Mouse (Mus musculus): ENCODE results near the gene Pcbd1. TPM values are rescaled to one million over a fixed set of nuclear protein-coding genes. Genes with fewer than 3 reads are reported as not detected.

Pcbd1 gene
- 10 to 100 TPM in 1 of 2 experiments, 1 to 10 TPM in 1; 9.7 to 11.6 TPM for total RNA-seq (2021)

DNA sequence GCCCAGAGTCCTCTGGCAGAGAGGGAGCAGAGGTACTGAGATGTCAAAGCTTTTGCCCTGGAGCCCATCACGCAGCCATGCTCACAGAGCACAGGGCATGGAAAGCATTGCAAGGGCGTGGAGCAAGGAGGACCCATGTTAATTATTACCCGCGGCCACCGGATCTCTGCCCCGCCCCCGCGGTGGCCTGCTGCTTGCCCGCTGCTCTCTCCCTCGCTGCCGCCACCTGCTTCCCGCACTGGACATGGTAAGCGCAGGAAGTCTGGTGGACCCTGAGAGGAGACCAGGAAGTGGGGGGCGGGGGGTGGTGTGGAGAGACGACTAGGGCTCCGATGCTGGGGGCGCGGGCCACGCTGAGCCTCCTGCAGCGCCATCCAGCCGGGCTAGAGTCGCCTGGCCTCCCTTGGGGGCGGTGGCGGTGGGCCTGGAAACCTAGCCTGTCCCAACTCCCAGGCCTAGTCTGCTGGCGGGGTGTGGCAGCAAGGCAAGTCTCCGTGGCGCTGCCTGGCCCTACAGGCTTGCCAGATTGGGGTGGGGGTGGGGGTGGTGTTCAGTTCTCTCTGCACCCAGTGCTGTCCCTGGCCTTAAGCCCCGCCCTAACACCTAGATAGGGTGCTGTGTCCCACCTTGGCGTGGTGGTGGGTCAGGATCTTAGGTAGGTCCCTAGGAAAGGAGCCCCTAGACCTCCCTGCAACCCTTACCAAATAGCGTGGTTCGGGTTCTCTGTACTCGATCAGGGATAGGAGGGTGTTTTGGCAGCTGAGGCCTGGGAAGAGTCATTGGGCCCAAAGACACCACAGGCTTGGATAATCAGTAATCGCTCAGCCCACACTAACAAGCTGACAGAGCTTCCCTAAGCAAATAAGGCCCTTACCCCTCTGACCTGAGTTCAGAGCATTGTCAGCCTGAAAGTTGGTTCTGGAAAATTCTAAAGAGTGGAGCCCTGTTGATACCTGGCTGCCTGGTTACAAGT, at the start of gene Pcbd1:
Gene Pcbd1, plus strand, starts transcription at position 162 of the 973 bp plus-strand sequence.
- DNase-seq (ENCODE audit: low spot score in 2 of 2), result no peak
- intact Hi-C loops (cut with DNase I), result no loop called here

DNA sequence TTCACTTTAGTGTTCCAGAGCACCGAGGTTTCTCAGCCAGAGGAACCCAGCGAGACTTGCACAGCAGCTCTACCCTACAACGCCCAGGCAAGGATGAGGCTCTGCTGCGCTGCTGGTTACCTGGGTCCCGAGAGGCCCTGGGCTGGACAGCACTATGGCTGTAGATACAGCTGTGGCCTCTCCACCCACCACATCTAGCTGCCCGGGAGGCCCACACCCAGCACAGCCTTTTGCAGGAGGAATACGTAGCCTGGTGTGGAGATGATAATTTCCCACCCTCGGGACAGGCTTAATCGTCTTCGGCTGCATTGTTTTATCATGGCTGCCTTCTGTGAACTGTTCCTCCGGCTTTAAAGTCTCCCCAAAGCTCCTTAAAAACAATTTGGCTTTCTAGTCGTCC, 49.5 kb upstream of the Pcbd1 start:
- intact Hi-C loops (cut with DNase I), result no loop called here
- DNase-seq (ENCODE audit: low spot score in 2 of 2), result no peak

DNA sequence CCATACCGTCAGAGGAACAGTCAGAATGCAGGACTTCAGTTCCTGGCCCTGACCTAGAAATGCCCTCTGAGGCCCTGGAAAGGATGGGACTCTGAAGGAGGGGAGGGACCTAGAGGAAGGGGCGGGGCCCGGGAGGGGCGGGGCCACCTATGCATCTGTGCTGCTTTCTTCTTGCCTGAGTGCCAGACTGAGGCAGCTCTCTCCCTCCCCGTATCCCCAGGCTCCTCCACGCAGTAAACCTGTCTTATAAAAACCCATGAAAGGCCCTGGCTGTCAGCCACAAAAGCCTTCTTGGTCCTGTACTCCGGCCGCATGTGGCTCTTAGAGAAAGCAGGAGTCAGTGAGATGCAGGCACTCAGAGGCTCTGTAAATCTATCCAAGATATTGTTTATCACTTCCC, 44.0 kb upstream of the Pcbd1 start:
- DNase-seq (ENCODE audit: low spot score in 2 of 2), result no peak
- intact Hi-C loops (cut with DNase I), result no loop called here

DNA sequence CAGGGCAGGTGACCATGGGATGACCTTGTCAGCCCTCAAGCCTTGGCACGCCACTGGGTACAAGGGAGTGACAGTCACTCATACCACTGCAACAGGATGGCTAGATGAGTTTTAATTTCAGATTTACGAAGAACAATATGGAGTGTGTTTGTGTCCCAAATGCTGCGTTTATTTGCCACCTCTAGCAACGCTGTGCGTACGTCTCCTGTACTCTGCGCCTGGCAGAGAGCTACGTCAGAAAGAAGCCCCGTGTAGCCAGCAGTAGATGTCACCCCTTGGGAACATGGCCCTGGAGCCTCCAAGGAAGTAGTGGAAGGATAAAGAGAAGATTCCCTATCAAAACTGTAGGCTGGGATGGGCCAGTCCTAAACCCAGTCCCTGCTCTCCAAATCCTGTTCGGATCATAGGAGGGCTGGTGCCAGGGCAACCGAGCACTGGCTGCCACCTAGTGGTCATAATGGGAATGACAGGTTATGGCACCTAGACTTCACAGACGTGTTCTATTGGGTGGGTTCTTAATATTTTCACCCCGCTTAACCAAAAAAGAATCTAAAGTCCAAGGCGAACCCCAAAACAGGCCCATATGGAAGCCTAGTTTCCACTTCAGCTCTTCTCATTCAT, 37.0 kb upstream of the Pcbd1 start:
- intact Hi-C loops (cut with DNase I), result loop anchor here (1.0 kb wide), 2 partner anchors 217 to 273 kb away; no protein-coding TSS in a partner anchor
- peak; percentile 62 to 72 for DNase-seq (ENCODE audit: low spot score in 2 of 2)

DNA sequence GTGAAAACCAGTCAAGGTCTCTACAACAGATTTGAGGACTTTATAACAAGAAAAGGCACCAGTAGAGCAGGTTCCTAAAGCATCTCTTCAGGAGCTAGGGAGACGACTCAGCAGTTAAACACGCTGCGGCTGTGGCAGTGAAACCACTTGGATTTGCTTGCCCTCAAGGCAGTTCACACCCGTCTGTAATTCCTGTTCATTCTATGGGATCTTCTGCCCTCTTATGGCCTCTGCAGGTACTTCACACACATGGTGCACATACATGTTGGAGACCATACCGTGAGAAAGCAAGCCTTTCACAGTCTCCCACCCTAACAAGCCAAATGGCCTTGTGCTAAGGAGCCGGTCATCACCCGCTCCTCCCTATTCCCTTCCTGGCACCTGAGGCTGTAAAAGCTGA, 32.5 kb upstream of the Pcbd1 start:
- intact Hi-C loops (cut with DNase I), result no loop called here

DNA sequence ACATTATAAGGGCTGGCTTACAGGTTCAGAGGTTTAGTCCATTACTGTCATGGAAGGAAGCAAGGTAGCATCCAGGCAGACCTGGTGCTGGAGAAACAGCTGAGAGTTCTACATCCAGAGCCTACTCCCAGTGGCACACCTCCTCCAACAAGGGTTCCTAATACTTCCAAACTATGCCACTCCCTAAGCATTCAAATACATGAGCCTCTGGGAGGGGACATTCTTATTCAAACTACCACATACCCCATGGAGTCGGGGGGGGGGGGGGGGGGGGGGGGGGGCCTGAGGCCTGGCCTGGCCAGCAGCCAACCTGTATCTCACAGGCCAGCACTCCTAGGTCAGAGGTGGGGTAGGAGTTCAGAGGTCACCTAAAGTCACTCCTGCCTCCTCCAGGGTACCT, 30.0 kb upstream of the Pcbd1 start:
- no peak for DNase-seq (ENCODE audit: low spot score in 2 of 2)
- intact Hi-C loops (cut with DNase I), result no loop called here

More for the DNA sequence above, 32.5 kb upstream of the Pcbd1 start:
- DNase-seq (ENCODE audit: low spot score in 2 of 2), result no peak

DNA sequence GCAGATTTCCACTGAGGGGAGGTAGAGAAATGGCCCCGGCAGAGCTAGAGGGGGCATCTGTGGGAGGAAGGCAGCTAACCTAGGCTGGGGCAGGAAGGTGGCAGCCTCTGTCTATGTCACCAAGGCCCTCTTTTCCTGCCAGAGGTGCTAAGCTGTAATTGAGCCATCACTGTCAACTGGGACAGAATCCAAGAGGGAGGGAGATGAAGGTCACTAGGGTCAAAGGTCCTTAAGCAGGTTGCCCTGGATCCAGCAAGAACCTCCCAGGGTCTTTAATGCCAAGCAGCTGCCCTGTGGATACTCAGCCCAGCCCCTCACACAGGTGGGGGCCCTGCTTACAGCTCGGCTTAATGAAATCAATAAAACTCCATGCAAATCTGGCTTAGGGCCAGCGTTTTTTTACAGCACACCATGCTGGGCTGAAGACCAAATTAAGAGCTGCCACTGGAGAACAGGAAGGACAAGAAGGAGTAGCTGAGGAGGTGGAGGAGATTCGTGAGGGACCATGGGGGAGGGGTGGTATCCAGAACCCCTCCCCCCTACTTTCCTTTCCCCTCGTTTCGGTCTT, 29.5 kb upstream of the Pcbd1 start:
- DNase-seq (ENCODE audit: low spot score in 2 of 2), result no peak
- intact Hi-C loops (cut with DNase I), result no loop called here

DNA sequence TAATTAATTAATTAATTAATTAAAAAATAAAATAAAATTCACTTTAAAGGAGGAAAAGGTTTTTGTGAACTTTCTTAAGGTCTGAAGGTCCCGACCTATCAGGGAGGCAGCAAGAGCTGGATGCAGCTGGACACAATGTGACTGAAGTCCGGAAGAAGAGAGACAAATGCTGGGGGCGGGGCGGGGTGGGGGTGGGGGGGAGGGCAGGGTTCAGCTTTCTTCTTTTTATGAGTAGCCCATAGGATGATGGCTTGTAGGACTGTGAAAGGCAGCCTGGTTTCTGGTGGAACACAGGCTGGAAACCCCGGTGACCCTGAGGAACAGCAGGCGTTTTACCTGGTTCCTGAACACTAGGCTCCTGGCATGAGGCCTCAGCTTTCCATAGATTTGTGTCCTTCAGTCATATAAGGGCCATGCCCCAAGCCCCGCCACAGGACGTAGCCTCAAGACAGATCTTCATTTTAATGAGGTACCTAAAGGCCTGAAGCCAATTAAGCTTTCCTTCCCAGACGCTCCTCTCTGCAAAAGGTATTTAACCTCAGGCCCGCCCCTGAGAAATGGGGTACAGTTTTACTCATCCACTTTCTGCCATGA, 25.8 kb upstream of the Pcbd1 start:
- intact Hi-C loops (cut with DNase I), result no loop called here
- no peak for DNase-seq (ENCODE audit: low spot score in 2 of 2)

DNA sequence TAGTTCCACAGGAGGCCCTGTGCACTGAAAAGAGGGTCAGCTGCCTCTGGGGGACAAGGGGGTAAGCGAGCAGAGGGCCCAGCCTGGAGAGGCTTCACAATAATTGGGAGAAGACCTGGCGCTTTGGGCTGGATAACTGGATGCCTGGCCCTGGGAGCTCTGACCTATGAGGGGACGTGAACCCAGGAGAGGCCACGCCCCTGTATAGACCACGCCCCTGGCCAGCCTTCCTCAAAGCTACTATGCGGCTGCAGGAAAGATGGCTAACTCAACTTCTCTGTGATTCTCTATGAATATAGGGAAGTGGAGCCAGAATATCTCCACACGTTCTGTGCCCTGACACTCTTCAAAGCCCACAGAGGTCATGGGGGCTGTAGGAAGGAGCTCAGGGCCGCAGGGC, 24.5 kb upstream of the Pcbd1 start:
- intact Hi-C loops (cut with DNase I), result loop anchor here (5.0 kb wide), 1 partner anchor 237 kb away; no protein-coding TSS in a partner anchor
- DNase-seq (ENCODE audit: low spot score in 2 of 2), result no peak

DNA sequence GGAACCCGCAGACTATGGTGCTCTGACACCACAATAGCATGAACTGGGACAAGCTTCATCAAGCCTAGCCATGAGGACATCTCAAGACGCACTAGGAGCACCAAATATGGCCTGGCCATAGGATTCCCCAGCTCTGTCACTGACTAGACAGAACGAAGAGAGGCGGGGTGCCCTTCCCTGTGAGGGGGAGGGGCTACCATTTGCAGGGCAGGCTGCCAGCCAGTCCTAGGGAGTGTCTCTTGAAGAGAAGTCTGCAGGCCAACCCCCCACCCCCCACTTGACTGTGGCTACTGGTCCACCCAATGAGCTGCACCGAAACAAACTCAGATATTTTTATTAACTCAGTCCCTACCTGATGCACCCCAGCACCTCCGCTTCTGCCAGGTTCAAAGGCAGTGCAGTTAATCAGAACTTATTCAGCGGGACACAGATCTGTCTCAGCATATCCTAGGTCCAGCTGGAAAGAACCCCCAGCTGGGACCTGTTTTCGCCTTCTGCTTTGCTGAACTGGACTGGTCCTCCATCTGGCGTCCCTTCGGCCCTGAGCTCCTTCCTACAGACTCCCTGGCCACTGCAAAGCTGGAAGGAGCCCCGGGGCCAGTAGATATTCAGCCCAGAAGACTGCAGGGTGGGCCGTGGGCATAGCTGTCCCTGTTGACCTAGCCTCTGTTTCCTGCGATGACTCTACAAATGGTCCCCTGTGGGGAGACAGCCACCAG, 23.7 kb upstream of the Pcbd1 start:
- intact Hi-C loops (cut with DNase I), result loop anchor here (5.0 kb wide), 1 partner anchor 238 kb away; no protein-coding TSS in a partner anchor
- DNase-seq (ENCODE audit: low spot score in 2 of 2), result no peak

DNA sequence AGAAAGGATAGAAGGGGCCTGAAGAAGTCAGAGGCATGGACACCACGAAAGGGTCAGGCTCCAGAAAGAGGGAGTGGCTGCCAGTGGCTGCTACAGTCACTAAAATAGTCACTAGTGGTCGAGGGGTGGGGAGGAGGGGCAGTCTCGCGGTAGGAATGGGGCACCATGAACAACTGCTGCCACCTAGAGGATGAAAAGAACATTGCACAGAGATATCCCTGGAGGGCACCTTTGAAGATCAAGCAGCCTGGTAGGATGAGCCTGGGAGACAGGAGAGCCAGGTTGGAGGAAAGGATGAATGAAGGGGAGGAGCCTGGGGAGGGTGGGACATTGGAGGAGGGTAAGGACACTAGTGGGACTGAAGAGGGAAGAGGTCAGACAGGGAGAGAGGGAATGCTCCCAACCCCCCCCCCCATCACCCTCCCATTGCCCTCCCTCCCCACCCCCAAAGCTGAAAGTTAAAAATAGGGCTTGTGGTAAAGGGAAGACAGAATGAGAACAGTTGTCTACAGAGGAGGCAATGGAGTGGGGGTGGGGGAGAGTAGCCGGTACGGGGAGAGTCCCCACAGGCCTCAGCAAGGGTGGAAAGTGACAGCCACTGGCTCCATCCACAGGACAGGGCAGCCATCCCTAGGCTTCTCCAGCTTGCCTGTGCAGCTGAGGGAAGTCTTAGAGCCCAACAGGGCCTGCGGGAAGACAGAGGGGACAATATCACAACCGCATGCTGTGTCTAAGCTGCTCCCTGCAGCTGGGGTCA, 20.5 kb upstream of the Pcbd1 start:
- intact Hi-C loops (cut with DNase I), result loop anchor here (5.0 kb wide), 1 partner anchor 241 kb away; no protein-coding TSS in a partner anchor

DNA sequence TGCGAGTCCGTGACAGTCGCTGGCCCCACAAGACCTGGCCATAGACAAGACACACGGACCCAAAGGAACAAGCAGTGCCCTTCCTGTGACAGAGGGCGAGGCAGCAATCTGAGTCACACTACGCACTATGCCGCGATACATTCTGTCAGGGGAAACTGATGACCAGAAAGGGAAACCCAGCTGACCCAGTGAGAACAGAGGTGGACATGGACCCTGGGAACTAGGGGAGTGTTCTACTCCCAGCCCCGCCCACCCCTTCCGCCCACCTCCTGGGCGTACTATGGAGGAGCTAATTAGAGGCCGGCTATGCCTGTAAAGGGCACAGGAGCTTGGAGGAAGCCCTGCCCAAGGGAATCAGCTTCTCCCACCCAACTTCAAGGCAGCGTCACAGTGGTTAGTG, 19.9 kb upstream of the Pcbd1 start:
- intact Hi-C loops (cut with DNase I), result loop anchor here (5.0 kb wide), 1 partner anchor 242 kb away; no protein-coding TSS in a partner anchor
- no peak for DNase-seq (ENCODE audit: low spot score in 2 of 2)

More for the DNA sequence above, 20.5 kb upstream of the Pcbd1 start:
- DNase-seq (ENCODE audit: low spot score in 2 of 2), result peak; percentile 69 to 75

DNA sequence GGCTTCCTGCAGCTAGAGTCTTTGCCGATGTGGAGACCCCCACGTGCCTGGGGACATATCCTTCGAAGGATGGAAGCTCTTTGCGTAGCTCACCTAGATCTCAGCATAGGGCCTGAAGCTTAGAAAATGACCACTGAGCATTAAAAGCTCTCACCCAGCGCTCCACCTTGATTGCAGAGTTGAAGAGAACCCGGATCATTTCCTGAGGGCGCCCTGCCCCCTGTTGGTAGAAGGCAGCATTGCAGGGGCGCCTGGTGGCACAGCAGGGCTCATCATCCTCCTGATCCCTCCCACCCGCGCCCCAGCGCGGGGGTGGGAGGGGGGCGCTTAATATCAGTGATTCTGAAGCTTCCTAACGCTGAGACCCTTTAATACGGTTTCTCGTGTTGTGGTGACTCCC, 16.8 kb upstream of the Pcbd1 start:
- intact Hi-C loops (cut with DNase I), result loop anchor here (2.0 to 10.0 kb wide), 2 partner anchors 294 to 768 kb away; no protein-coding TSS in a partner anchor
- DNase-seq (ENCODE audit: low spot score in 2 of 2), result peak; percentile 40 to 58

DNA sequence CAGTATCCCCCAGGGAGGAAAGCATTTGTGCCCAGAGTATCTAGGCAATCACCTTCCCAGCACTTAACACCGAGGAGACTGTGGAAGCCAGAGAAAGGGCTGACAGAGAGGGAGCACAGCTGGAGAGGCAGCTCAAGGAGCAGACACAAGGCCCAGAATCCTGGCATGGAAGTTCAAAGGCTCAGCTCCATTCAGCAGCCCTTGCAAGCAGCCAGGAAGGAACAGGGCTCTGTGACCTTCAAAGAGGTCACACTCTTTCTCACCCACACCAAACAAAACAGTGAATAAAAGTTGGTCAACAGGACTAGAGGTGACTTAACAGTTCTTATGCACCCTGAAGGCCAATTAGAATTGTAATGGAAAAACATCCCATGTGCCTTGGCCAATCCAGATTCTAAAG, 14.5 kb upstream of the Pcbd1 start:
- DNase-seq (ENCODE audit: low spot score in 2 of 2), result no peak
- intact Hi-C loops (cut with DNase I), result loop anchor here (10.0 kb wide), 1 partner anchor 770 kb away; no protein-coding TSS in a partner anchor

DNA sequence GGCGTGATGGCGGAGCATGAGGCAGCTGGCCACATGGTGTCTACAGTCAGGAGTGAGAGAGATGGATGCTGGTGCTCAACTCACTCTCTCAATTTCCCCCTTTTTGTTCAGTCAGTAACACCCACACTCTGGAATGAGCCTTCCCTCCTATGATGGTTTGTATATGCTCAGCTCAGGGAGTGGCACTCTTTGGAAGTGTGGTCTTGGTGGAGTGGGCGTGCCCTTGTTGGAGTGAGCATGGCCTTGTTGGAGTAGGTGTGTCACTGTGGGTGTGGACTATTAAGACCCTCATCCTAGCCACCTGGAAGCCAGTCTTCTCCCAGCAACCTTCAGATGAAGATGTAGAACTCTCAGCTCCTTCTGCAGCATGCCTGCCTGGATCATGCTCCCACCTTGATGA, 13.5 kb upstream of the Pcbd1 start:
- DNase-seq (ENCODE audit: low spot score in 2 of 2), result no peak

DNA sequence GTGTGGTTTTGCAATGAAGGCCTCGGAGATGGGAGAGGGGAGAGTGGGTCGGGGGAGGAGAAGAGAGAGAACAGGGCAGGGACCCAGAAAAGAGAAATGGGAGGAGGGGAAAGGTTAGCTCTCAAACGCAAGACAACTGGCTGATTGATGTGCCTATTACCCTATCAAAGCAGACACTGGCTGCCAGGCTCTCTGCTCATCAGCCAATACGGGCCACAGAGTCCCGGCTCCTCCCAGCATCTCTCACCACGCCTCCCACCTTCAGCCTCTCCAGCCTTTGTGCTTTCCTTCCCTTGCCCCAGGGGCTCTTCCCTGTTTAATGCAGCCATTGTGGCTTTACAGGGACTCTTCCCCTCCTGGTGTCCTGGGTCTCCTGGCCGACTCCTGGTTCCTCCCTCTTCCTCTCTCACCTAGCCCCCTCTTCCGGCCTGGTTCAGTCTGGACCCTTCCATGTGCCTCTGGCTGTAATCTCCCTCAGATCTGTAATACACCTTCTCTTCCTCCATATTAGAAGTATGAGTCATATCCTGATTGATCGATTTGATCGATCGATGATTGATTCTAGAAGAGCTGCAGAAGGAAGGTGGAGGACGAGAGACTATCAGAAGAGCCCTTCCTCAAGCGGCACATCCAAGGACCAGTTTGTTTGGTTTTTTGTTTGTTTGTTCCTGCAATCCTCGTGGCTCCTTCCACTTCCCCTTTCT, 8.8 kb upstream of the Pcbd1 start:
- intact Hi-C loops (cut with DNase I), result no loop called here
- DNase-seq (ENCODE audit: low spot score in 2 of 2), result peak; percentile 52 to 66

More for the DNA sequence above, 13.5 kb upstream of the Pcbd1 start:
- intact Hi-C loops (cut with DNase I), result loop anchor here (10.0 kb wide), 1 partner anchor 771 kb away; no protein-coding TSS in a partner anchor

DNA sequence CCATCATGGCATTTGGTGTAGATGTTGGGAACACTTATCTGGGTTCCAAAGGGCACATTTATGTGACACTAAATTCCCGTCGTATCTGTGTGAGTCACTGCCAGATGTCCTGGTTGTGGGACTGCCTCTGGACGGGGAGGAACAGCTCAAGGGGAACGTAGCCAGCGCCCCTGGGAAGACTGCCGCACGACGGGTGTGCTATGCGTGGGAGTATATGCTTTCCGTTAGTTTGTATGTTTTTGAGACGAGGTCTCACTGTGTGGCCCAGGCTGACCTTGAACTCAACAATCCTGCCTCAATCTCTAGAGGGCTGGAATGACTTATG, 8.2 kb upstream of the Pcbd1 start:
- no peak for DNase-seq (ENCODE audit: low spot score in 2 of 2)
- intact Hi-C loops (cut with DNase I), result no loop called here

DNA sequence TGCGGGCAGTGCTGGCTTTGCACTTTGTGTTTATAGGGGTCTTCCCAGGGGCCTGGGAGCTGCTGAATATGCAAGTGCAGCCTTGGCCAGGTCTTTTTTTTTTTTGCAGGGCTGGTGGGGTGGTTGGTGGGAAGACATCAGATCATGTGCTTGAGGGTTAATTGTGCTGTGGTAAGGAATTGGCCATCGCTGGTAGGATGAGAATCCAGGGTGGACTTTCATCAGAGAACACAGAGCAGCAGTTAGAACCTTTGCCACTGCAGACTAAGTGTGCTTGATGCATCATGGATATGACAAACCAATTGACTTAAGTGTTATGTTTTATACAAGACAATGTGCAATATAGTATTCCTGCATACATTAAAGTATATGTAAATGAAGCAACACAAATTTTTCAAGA, 3.8 kb upstream of the Pcbd1 start:
- DNase-seq (ENCODE audit: low spot score in 2 of 2), result no peak
- intact Hi-C loops (cut with DNase I), result no loop called here
